Mouse (Mus musculus) gastrocnemius, adult 2 months (tissue): ENCODE measurements around the gene Dgkz. TPM values are rescaled to one million over a fixed set of nuclear protein-coding genes. Genes with fewer than 3 reads are reported as not detected.
A peak's percentile ranks its signal among the peaks of the same experiment; 100 is the strongest.

Source experiments
- DNase-seq: peaks from one replicate; pipeline ENCODE4 v3.0.0; 2022
- H3K27ac ChIP-seq: fragments of 200-600 bp; 2 replicates; pipeline ENCODE4 v1.8.1; 2022; ENCODE audit warnings: mild to moderate bottlenecking
- H3K4me3 ChIP-seq: fragments of 200-600 bp; 2 replicates; pipeline ENCODE4 v1.8.1; 2022; ENCODE audit warnings: mild to moderate bottlenecking, moderate library complexity
- CTCF ChIP-seq: fragments of 200-600 bp; IDR thresholded peaks from 2 replicates; pipeline ENCODE4 v1.8.1; 2022; ENCODE audit warnings: antibody characterized with exemption, mild to moderate bottlenecking, moderate library complexity
- intact Hi-C: fragments of 180-260 bp; cut with DNase I; formaldehyde crosslinking; loops from one replicate; pipeline ENCODE4 v1.15.1; 2025
- total RNA-seq, 2 experiments: library from RNA; stranded (reverse); gene quantifications; 2 replicates each; pipeline ENCODE4 v1.2.3; 2021

Gene Dgkz
- total RNA-seq, 2 experiments from 2014 or later, result 33.7 to 37.5 TPM

- TF ChIP-seq CTCF, result no peak
- H3K4me3 ChIP-seq, result peak overlapping the region; percentile 92
- peak; percentile 74 for DNase-seq
- H3K27ac ChIP-seq, result peak overlapping the region; percentile 89
- intact Hi-C loops, result no loop called here
These were observed 10.2 kb downstream of the Dgkz start for GRCm38 (mm10) chr2:91965417-91965816.

DNA sequence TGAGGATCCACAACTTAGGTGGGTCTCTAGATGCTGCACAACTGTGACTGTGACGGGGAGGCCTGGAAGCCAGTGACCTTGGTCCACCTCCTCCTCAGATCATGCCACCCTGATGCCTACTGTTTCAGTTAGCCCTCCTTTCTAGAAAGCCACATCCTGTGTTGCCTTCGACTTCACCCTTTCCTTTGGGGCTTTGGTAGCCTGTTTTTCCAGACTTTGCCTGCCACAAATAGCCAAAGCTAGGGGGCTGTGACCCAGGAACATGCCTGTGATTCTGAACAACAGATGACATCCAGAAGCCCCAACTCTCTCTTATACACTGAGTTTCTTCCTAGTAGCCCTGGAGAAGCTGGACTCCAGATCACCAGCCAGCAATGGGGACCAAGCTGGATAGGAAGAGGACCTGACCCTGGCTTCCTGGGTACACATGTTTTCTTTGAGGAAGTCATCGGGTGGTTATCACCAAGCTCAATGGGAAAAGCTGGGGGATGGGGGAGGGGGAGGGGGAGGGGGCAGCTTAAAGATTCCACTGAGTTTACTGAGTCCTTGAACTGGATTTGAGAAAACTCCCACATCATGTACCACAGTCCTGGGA is 11.0 kb downstream of the Dgkz start:
- DNase-seq, result no peak
- TF ChIP-seq CTCF, result no peak
- intact Hi-C loops, result no loop called here
- Histone ChIP-seq H3K27ac (peak overlapping the region; percentile 89), H3K4me3 (peak overlapping the region; percentile 92)

DNA sequence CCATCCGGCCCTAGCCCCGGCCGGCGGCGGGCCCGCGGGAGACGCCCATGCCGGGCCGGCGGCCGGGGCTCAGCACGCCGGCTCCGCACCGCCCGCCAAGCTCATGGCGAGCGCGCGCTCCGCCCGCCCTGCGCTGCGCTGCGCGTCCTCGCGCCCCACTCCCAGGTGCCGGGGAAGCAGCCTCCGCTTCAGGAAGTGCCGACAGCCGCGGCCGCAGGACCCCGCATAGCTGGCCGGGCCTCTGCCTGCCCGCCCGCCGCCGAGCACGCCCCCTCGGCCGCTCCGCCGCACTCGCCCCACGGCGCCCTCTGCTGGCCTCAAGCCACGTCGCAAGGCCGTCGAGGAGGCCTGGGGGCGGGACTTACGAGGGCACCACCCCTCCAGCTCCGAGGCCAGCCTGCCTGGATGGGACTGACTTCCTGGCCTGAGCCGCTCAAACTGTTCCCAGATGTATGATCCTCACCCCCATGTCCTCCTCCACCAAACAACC is 12.2 kb downstream of the Dgkz start:
- TF ChIP-seq CTCF, result peak; percentile 92
- intact Hi-C loops, result no loop called here

GRCm38 (mm10) chr2:91962864-91963401 is 12.7 kb downstream of the Dgkz start:
- peak overlapping the region; percentile 92 for H3K4me3 ChIP-seq
- peak; percentile 72 for DNase-seq
- intact Hi-C loops, result no loop called here
- no peak for TF ChIP-seq CTCF
- H3K27ac ChIP-seq, result peak overlapping the region; percentile 89

More for the DNA sequence above, 12.2 kb downstream of the Dgkz start:
- peak overlapping the region; percentile 89 for H3K27ac ChIP-seq
- H3K4me3 ChIP-seq, result peak overlapping the region; percentile 92
- peak; percentile 98 for DNase-seq

DNA sequence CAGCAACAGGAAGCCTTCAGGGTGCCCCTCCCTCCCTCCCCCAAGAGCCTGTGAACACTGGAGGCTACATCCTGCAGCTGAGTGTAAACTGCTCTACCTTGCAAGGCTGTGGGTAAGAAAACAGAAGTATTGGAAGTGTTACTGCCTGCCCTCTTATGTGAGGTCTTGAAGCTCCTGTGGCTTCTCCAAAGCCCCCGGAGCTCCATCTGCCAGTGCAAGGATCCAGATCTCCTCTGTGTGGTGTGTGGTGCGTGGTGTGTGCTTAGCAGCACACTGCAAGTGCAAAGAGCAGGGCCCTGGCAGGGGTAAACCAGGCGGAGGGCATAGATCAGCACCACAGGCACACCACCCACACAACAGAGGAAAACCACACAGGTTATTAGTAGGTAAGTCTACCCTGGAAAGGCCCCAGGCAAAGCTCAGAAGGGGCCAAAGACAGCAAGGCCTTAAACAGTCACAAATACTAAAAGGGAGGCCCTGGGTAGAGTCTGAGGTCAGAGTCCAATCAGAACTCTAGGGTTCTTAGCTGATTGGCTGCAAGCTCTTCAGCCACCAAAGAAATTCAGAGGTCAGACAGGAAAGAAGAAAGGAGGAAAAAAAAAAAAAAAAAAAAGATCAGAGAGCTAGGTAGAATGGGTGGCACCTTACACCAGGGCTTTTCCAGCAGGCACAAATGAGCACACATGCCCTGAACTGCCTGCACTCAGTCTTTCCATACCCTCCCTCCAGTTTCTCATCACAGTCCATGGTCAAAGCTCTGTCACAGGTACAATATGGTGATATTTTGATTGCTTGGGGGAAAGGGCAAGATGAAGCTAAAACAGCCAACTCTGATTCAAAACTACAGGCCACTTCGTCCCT is 13.5 kb downstream of the Dgkz start:
- Histone ChIP-seq H3K27ac (peak overlapping the region; percentile 48), H3K4me3 (peak overlapping the region; percentile 92)
- intact Hi-C loops, result no loop called here
- TF ChIP-seq CTCF, result no peak
- no peak for DNase-seq

- TF ChIP-seq CTCF, result no peak
- no peak overlapping the region for H3K27ac ChIP-seq
- no peak for DNase-seq
- H3K4me3 ChIP-seq, result no peak overlapping the region
- intact Hi-C loops, result no loop called here
These were observed 15.2 kb downstream of the Dgkz start for GRCm38 (mm10) chr2:91960459-91960858.

DNA sequence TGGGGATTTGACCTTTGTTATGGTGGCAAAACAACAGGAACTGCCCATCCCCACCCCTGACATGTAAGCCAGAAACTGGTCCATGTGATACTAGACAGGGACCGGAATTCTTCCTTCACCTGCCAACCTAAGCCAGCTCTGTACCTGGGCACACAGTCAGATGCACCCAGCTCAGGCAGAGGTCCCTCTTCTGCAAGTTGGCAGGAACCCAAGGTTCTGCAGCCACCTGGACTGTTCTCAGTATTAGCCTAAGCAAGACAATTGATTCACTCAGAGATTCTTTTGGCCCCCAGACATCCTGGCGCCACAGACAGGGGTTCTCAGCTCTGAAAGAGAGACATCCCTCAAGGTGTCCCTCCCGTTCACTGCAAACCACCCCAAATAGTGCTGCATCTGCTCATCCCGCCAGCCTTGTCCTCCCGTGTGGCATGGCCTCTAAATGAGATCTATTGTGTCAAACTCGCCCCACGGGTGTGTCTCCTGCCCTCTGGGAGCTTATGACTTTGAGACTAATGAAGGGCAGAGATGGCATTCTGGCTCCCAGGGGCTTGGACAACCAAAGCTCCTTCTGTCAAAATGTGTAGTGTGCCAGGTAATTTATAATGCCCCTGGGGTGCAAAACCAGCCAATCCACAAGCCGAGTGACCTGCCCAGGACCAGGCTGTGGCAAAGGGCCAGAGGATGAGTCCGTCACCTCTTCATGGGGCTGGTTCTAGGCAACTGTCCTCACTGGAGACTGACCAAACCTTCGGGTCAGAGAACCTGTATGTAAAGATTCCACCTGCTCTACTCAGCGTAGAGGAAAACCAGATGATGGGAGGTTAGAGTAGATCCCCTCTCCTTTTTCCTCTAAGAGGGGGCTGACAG is 15.9 kb downstream of the Dgkz start:
- Histone ChIP-seq H3K4me3 (no peak overlapping the region; the same call in 1 of the 2 replicates), H3K27ac (peak overlapping the region; percentile 51; the same call in 1 of the 2 replicates)
- intact Hi-C loops, result loop anchor here (1.0 kb wide), 1 partner anchor 13 kb away; no protein-coding TSS in a partner anchor
- TF ChIP-seq CTCF, result no peak
- no peak for DNase-seq

GRCm38 (mm10) chr2:91958701-91959457 is 16.8 kb downstream of the Dgkz start:
- intact Hi-C loops, result loop anchor here (1.0 kb wide), 1 partner anchor 13 kb away; no protein-coding TSS in a partner anchor
- TF ChIP-seq CTCF, result peak; percentile 94
- DNase-seq, result peak; percentile 75
- H3K4me3 ChIP-seq, result no peak overlapping the region; the same call in 1 of the 2 replicates
- H3K27ac ChIP-seq, result peak overlapping the region; percentile 51

- H3K27ac ChIP-seq, result peak overlapping the region; percentile 2; the same call in 1 of the 2 replicates
- TF ChIP-seq CTCF, result no peak
- no peak overlapping the region for H3K4me3 ChIP-seq
- intact Hi-C loops, result no loop called here
- no peak for DNase-seq
These were observed 17.6 kb downstream of the Dgkz start for GRCm38 (mm10) chr2:91958049-91958448.

DNA sequence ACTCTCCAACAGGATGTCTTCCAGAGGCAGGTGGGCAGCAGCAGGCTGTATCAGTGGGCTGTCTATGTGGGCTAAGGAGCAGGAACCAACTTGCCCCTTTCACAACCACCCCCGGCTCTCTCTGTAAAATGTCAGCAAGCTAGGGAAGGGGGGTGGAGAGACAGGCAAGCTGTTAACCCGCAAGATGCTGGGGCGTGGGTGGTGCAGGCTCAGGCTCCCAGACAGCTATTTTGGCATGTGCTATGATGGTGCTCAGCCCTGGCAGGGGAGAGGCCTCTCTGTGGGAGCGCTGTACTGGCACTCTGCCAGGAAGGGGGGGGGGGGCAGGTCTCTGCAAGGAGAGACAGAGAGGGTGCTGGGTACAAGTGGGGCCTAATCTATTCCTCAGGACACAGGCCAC is 18.6 kb downstream of the Dgkz start:
- Histone ChIP-seq H3K27ac (peak overlapping the region; percentile 48), H3K4me3 (no peak overlapping the region)
- intact Hi-C loops, result no loop called here
- no peak for DNase-seq
- TF ChIP-seq CTCF, result no peak

DNA sequence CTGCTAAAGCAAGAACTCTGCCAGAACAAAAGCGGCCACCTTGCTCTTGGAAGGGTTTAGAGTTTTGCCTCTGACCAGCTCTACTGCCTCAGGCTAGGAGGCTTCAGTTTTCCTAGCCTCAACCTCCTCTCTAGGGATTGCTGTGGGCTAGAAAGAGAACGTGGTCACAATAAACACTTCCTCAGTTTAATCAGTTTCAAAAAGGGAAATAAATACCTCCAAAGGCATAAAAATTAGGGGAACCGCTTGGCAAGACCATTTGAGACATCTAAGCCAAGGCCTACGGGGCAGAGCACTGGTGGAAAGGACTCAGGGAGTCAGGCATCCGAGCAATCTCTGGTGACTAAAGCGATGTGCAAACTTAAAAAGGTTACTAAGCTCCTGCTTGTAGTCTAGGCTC is 19.8 kb downstream of the Dgkz start:
- no peak overlapping the region for H3K4me3 ChIP-seq
- TF ChIP-seq CTCF, result no peak
- peak overlapping the region; percentile 82 for H3K27ac ChIP-seq
- intact Hi-C loops, result no loop called here
- DNase-seq, result no peak
